Mouse (Mus musculus) CD4-positive, CD25-positive, alpha-beta regulatory T cell, adult 2 months (primary cell): ENCODE results near the gene Fibcd1.

Experiments used
- DNase-seq: peaks from one replicate; pipeline ENCODE4 v3.0.0-alpha.2; 2012; ENCODE audit warnings: low read depth, low spot score

Fibcd1 gene

DNA sequence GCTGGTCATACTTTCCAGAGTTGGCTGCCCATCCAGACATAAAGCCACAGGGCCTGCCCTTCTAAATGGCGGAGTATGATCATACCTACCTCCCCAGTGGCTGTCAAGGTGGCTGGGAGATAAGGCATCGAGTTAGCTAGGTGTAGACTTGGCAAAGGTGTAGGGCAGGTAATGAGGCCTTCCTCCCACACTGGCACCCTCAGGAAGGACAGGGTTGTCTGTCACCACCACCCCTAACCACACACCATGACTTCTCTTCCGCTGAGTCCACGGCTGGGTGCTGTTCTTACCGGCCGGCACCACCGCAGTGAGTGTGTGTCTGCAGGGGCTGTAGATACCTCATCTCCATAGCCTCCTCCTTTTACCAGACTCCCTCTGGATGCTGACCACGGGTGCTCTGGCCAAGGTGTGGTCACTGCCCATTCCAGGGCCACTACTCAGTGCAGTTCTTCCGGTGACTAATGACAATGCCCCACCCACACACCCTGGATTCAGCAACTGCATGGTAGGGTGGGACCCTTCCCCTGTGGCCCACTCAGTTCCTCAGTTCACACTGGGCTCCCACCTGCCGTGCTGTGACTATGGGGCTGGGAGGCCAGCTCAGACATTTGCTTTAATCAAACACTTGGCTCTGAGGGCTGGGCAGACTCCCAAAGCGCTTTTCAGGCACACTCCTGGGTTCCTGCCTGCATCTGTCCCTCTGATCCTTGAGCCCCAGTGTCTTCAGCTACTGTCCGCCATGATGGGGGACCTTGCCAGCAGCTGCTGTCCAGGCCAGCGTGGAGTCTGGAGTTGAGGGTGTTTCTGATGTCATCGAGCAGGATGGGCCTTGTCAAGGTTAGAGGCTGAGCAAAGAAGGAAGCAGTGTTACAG is 34.5 kb downstream of the Fibcd1 start:
- peak; percentile 36 for DNase-seq

DNA sequence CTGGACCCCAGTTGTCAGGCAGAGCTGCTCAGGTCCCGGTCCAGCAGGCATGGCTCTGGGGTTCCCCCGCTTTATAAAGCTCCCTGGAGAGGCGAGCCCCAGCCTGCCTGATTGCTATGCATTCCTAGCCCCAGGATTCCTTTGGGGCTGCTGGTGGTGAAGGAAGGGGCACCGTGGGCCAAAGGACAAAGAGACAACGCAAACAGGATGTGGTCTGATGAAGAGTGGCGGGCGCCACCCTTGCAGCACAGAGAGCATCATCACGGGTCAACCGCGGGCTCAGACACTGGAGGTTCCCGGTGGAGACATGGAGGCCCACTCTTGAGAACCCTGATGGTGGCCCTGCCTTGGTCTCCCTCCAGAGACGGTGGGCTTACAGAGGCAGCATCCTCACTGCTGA is 35.4 kb downstream of the Fibcd1 start, which contains the start of gene Qrfp:
Gene Qrfp, minus strand, starts transcription at position 137 of the 400 bp plus-strand sequence.
- DNase-seq: peak; percentile 32

DNA sequence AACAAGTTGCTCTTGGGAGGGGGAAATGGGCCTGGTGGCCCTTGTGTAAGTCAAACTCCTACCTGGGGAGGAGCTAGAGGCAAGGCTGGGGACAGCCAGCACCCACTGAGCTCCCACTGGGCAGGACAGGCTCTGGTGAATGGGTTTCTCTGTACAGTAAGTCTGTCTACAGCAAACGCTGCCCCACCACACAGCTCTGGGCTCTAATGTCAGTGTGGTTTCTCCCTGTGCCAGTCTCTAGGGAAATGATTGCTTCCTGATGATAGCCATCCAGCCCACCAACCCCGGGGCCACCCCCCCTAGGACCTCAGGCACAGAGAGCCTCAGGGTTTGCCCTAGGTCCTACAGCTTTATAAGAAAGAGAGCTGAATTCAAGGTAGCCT is 36.5 kb downstream of the Fibcd1 start:
- no peak for DNase-seq

DNA sequence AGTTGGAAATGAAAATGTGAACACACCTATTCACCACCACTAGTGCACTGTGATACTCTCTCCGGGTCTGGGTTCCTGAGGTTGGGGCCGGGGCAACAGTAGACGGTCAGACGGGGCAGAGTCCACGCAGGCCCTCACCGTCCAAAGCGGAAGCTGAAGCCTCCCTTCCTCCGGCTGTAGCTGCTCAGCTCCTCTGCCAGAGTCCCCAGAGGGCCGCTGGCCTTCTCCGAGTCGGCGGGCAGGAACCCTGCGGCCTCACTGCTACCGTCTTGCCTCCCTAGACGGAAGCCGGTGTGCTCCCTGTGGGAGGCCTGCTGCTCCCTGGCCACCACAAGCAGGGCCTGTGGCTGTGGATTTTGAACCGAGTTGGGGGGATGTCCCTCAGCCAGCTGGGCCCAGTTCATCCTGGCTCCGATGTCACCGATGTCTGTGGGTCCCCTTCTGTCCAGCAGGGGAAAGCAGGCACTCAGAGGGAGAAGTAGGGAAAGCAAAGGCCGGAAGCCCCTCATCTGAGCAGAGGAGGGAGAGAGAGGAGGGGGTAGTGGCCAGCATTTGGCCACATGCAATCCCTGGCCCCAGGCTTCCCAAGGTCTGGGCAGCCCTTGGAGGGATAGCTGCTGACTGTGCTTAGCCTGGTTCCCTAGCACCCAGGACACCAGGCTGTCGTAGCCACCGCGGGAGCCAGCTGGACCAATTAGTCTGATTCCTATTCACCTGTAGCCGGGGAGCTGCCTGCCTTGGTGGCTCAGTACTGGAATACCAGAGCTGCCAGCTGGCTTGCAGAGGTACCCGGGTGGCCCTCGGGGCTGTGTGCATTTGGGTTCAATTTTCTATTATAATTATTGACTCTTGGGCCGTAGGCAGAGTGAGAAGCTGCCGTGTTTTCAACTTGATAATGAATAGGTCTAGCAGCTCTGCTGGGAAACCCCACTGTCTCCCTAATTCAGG is 37.1 kb downstream of the Fibcd1 start:
- no peak for DNase-seq

DNA sequence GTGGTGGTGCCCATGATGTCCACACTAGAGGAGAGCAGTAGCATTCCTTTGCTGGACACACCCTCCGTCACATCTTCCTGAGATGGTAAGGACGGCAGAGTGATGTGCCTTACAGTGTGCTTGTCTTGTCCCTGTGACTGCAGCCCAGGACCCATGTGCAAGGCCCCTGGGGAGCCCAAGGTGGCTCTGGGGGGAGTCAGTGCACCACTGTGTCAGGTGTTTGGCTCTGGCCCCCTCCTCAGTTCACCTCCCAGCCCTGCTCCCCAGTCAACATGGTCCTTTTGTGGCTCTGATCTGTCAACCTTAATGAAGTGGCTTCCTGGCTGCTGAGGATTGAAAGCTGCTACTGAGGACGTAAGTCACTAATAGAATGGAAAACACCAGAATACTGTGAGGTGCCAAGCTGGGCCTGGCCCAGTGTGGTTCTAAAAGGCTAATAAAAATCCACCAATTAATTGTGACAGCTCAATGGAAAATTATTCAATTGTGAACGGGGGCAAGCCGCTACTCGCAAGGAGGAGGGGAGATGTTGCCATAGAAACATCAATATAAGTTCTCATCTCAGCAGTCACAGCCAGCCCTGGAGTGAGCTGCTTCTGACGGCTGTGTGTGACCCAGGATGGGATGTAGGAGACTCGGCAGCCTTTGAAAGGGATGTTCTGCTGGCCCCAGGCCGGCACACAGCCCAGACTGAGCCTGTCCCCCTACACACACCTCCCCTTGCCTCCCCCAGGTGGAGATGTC is 39.0 kb downstream of the Fibcd1 start:
- DNase-seq: no peak

DNA sequence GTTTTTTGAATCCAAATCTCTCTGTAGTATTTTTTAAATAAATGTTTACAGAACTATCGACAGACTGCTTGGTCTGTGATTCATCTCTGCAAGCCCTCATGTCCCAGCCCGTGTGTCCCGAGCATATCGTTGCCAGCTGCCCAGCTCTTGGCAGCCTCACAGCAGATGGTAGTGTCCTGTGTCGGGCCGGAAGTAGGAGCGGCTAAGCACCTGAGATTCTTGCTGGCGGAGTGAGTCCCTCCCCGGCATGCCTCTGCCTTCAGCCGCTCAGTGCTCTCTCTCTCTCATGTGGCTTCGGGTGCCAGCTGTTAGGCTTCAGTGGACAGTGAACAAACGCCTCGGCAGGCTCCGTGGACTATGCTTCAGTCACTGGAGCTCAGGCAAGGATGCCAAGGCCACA is 42.3 kb downstream of the Fibcd1 start:
- no peak for DNase-seq

DNA sequence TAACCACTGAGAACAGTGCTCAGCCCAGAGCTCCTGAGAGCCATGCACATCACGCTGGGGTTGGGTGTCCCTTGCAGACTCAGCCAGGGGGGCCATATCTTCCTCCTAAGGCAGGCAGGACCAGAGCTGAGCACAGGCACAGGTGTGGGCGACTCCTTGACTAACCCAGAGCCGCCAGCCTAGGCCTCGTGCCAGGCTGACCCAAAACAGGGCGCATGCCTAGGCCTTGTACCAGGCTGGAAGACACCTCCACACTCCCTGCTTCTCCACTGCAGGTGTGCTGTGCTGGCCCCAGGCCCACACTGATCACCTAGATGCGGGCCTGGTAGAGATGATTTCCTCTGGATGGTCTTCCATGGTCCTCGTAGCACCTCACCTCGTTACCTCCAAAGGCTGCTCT is 43.0 kb downstream of the Fibcd1 start:
- no peak for DNase-seq

DNA sequence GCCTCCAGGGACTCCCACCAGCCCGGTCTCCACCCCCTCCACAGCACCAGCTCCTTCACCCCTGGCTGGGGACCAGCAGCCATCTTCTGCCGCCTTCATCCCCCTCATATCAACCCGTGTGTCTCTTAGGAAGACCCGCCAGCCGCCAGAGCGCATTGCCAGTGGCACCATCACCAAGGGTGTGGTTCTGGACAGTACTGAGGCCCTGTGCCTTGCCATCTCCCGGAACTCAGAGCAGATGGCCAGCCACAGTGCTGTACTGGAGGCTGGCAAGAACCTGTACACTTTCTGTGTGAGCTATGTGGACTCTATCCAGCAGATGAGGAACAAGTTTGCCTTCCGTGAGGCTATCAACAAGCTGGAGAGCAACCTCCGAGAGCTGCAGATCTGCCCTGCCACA is 44.4 kb downstream of the Fibcd1 start:
- DNase-seq: no peak

DNA sequence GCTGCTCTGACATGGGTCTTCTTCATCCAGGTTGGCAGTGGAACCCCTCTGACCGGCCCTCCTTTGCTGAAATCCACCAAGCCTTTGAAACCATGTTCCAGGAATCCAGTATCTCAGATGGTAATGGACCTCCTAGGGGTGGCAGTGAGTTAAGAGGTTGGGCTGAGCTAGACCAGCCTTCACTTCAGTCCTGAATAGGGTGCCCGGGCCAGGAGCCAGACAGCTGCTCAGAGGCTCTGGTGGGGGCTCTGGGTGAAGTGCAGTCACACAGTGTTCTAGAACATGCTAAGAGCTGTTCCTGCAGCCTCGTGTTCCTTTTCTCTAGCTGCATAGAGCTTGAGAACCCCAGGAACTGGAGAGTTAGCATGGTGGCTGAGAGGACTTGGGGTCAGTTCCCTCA is 48.9 kb downstream of the Fibcd1 start:
- no peak for DNase-seq

DNA sequence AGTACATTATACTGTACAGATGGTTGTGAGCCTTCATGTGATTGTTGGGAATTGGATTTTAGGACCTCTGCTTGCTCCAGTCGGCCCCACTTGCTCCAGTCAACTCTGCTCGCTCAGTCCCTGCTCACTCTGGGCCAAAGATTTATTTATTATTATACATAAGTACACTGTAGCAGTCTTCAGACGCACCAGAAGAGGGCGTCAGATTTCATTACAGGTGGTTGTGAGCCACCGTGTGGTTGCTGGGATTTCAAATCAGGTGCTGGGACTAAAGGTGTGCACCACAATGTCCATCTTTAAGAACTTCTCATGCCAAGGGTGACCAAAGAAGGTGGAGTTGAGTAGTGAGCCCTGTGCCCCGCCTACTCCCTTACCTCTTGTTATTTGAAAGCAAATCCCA is 53.2 kb downstream of the Fibcd1 start:
- no peak for DNase-seq

DNA sequence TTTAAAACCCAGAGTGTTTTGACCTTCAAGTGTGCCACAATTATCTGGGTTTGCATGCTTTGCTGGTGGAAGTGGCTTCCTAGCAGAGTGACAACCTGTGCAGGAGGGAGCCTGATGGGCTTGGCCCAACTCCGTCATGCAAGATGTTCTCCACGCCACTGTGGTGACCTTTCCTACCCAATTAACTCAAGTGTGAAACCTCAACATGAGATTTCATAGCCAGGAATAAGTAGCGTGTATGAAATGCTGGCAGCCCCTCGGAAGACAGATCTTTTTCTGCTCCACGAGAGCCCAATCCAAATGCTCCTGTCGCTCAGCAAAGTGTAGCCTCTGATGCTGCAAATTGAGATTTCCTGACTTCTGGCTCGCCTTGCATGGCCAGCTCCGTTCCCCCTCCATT is 54.5 kb downstream of the Fibcd1 start:
- DNase-seq: no peak

DNA sequence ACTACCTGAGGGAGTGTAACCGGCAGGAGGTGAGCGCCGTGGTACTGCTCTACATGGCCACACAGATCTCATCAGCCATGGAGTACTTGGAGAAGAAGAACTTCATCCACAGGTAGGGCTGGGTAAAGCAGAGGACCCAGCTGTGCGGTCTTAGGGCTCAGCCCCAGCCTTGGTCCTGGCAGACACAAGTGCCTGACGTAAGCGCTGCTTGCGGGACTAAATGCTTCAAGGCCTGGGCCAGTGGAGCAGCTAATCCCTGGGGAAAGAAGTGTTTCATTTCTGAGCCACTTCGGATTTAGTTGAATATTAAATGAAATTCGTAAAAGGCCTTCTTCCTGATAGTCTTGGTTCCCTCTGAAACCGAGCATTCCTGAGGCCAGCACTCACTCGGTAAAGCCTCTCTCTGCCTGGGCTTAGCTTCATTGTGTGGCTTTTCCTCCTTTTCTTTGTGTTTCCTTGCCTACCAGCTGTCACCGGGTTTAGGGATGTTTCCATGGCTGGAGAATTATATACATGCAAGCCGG is 55.0 kb downstream of the Fibcd1 start:
- no peak for DNase-seq

DNA sequence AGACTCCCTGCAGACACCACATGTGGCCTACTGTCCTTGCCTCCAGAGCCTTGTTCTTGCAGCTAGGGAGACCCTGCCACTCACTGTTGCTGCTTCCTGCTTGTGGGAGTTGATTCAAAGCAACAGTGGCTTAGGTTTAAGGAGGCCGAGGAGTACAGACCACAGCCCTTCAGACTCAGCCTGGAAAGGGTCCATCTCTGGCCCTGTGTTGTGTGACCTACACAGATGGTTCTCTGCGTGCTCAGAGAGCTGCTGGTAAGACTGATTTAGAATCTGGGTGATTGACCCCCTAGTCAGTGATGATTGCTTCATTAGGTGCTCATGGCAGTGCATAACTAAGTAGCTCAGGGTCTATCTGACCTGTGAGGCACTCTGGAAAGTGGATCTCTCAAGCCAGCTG is 56.6 kb downstream of the Fibcd1 start:
- no peak for DNase-seq

DNA sequence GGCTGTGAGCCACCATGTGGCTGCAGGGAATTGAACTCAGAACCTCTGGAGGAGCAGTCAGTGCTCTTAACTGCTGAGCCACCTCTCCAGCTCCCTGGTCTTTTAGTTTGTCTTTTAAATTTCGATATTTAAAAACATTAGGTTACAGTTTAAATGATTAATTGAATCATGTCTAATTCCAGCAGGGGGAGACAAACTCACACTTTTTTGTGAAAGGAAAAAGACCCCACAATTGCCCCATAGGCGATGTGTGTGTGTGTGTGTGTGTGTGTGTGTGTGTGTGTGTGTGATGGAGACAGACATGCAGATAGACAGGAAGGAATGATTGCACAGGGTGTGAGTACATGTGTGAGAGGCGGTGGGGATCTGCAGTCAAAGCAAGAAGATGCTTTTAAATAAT is 57.6 kb downstream of the Fibcd1 start:
- DNase-seq: no peak

DNA sequence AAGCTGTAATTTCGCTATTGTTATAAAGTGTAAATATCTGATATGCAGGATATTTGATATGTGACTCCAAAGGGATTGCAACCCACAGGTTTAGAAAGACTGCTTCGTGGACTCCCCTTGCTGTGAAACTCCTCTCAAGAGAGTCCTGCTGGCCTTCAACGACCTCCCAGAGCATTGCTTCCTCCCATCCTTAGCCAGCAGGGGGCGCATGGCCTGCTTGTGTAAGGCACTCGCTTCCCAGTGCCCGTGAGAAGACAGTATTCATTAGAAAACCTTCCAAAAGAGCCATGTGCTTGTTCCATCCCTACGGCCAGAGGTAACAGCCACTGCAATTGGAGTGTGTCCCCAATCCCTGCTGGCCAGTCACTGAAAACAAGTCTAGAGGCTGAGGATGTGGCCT is 58.8 kb downstream of the Fibcd1 start:
- peak; percentile 86 for DNase-seq

DNA sequence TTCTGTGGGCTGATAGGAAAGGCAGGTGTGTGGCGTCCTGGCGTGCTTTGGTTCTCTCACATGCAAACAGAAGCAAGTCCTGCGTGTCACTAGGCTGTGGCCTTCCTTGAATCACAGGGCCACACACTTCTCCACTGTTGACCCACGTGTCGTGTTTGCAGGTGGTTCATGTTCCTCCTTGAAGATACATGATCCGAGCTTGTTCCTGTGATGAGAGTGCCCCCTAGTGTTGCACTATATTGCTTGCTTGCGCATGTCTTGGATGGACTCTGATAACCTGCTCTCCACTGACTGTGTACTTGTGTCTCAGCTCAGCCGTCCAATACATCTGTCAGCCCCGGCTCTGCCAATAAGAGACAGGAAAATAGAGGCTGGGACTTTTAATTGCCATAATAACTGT is 60.7 kb downstream of the Fibcd1 start:
- peak; percentile 90 for DNase-seq

DNA sequence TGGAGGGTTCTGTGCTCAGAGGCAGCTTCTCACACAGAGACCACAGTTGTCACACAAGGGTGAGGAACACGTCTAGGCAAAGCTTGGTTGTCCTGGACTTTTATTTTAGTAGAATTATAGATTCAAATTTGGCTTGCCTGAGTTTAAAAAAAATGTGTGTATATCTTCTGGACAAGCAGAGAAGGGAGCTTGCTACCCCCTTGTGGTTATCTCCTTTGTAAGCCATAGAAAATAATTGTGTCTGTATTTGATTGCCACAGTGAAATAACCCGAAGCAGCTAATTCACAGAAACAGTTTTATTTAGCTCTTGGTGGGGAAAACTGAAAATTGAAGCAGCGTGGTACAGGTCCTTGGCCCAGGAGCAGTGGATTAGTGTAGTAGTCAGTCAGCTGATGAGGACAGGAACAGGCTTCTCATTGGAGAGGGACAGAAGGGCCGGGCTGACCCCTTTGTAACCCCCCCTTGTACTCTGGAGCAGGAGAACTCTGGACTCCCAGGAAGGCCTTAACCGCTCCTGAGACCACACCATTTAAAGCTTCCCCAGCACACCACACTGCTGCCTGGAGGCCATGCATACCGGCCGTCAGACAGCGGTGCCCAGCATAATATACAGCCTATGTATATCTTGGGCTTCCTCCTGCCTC is 62.7 kb downstream of the Fibcd1 start:
- no peak for DNase-seq

DNA sequence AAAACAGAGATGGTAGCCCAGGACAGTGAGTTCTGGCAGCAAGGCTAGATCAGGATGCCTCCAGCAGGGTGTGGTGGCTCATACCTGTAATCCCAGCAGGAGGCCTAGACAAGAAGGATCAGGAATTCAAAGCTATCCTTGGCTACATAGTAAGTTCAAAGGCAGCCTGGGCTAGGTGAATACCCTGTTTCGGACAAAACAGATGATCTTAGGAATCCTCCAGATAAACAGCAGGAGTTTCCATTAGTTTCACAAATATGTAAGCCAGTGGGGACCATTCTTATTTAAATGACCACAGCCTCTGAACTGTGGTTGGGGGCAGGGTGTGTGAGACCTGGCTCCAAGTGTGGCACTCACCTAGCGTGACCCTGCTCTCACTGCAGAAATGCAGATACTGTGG is 66.5 kb downstream of the Fibcd1 start:
- no peak for DNase-seq

DNA sequence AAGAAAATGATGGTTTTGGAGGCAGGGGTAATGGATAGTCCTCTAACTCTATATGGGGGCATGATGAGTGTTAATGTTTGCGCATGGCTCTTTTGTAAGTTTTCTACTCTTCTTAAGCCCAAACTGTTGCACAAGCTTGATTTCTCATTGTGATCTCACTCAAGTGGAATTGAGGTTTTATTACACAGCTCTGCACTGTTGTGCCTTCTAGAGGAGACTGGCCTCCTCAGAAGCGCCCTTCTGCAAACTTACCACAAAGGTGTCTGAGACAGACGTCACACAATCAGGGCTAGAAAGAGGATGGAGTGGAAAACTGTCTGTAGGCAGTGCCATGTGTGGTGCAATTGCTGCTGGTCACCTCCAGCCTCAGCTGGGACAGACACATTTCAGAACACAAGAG is 69.3 kb downstream of the Fibcd1 start:
- no peak for DNase-seq

DNA sequence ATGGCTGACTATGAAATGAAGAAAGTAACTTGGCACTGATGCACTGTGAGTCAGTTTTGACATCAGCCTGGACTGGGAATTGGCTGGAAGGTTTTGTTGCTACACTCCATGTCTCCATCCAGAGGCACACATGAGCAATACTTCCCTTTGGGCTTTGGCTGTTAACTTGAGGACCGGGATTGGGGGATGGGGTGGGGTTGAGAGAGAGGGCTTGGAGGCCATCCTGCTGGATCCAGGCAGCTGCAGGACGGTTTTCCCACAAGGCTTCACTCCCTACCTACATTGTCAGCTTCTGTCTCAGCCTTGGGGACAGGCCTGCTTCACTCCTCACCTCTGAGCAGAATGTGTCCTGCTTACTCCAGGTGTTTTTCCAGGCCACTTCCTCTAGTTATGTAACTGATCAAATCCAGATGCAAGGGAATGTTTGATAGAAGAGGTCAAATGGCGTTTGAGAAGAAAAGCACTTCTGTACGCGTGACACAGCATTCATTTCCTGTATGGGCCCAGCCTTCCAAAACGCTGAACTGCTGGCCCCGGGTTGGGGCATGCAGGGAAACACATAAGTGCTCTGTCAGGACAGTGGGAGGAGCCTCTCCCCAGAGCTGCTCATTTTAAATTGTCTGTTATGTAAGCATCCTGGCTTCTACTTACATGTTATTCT is 74.9 kb downstream of the Fibcd1 start:
- DNase-seq: peak; percentile 64
